Mouse (Mus musculus) inflammation-experienced regulatory T-cells, adult 6 months (primary cell): ENCODE data around the gene Usp7. TPM values are rescaled to one million over a fixed set of nuclear protein-coding genes. Genes with fewer than 3 reads are reported as not detected.
A peak's percentile ranks its signal among the peaks of the same experiment; 100 is the strongest.

Source experiments
- ATAC-seq: one replicate; pipeline ENCODE4 v1.8.0; 2017
- polyA plus RNA-seq, 3 experiments: library from polyadenylated mRNA; unstranded; fragments of 100-300 nt; shearing (Covaris generic); gene quantifications; one replicate each; pipeline ENCODE4 v1.2.1; 2017

The Usp7 gene
- polyA plus RNA-seq, 3 experiments from 2014 or later: 27.3 to 48.2 (median 47.7) TPM

- ATAC-seq: peak; percentile 85
These were observed 120.4 kb downstream of the Usp7 start, which contains the start of gene Carhsp1 for GRCm38 (mm10) chr16:8671551-8672349. TSS of gene Carhsp1 (minus strand) at chr16:8672155.

DNA sequence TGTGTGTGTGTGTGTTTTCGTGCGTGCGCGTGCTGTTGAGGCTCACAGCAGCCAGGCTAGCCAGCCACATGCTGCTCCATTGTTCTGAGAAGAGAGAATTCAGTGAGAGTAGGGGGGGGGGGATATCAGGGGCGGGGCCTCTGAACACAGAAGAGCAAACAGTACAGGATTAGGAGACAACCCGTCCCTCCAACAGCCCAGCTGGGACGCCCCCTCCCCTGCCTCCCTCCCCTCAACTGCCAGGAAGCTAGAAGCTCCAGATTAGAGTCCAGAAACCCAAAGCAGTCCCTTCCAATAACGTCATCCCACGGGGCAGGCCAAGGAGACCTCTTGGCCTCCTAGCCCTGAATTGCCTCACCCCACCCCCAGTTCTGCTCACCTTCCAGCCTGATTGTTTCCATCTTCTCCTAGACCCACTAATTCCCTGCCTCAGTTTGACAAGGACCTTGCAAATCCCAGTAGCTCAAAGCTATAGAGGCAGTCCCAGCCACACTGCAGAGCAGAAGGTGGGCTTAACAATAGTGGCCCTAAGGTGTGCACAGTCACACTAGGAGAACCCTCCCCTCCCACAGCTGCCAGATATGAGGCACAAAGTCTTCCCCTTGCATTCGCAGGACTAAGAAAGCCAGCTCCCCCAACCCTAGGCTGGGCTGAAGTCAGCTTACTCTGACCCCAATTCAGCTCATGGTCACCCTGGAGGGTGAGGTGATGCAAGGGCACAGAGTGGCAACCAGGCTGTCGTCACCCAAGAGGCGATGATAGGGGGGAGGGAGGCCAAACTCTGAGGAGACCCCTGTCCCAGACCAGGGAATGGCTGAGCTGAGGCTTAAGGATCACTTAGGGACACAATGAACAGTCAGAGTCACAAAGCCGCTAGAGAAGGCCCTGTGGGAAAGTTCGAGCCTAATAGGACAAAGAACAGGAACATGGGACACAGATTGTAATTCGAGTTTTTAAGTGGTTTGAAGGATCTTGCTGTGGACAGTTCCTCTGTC is 121.8 kb downstream of the Usp7 start:
- no peak for ATAC-seq

GRCm38 (mm10) chr16:8669432-8669831 is 122.7 kb downstream of the Usp7 start:
- ATAC-seq: no peak

DNA sequence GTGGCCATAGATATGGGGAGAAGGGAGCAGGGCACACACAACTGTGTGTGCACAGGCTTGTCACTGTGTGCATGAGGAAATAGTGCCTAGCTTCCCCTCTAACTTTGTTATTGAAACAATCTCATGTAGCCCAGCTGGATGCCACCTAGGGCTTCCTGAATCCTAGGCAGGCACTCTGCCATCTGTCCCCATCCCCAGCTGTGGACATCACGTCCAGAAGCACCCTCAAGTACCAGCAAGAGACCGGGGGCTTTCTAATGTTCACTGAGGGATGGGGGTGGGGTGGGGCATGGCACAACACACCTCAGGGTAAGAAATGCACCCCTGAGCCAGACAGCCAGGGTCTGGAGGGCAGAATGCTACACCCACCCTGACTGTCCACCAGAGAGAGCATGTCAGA is 123.7 kb downstream of the Usp7 start:
- ATAC-seq: no peak

DNA sequence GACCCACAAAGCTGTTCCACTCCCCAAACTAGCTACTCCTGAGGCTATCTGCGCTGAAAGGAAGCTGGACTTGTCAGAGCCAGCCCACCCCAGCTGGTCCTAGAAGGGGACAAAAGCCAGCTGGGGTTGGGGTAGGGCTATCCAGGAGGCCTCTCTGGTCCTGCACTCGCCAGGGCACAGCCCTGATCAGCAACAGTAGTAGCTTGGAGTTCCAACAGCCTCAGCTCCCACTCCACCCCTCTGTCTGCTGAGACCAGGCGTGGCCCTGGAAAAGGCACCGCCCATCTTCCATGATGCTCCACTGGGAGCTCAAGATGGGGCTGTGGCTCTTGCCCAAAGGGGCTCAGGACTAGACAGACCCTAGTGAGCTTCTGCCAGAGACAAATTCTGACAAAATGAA is 124.3 kb downstream of the Usp7 start:
- no peak for ATAC-seq

DNA sequence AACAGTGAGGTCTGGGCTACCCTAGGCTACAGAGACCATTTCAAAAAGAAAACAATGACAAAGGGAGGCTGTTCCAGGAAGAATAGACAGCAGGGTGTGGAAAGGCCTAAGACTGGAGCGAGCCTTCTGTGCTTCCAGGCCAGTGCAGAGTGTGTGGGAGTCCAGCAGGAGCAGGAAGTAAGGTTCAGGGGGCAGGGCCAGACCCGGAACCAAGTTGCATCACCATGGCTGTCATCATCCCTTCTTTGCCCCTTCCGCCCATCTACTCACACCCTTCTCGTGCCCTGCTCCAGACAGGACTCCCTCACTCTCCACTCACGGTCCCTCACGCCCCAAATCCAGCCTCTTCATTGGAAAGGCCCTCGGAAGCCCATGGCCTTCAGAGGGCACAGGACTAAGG is 124.8 kb downstream of the Usp7 start:
- no peak for ATAC-seq

DNA sequence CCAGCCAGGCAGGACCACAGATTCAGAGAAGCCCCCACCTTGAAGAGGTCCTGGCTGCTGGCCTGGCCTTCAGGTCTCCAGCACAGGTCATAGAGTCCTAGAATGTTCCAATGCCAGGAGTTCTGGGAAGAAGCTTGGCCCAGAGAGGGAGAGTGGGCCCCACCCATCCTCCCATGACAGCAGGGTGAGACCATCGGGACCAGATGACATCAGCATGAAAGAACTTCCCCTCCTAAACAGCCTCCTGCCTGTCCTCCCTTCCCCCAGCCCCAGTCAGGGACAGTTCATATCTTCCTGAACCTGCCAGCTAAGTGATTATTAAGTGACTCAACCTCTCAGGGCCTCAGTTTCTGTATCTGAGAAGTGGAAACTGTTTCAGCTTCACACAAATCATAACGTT is 125.7 kb downstream of the Usp7 start:
- ATAC-seq: no peak

DNA sequence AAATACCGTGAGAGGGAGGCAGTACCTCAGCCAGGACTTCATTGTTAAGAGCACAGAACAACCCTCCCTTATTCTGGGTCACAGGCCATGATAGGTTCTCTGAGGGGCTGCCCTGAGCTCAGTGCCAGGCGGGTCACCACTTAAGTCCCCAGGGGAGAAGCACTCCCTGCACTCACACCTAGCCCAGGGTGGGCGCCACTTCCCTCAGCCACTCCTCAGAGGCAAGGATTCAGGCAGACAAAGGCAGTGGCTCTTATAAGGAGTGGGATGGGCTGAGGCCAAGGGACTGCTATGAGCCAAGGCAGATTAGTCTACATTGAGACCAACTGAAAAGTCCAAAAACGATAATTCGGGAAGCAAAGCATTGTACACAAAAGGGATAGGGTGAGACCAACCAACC is 126.7 kb downstream of the Usp7 start:
- ATAC-seq: no peak

DNA sequence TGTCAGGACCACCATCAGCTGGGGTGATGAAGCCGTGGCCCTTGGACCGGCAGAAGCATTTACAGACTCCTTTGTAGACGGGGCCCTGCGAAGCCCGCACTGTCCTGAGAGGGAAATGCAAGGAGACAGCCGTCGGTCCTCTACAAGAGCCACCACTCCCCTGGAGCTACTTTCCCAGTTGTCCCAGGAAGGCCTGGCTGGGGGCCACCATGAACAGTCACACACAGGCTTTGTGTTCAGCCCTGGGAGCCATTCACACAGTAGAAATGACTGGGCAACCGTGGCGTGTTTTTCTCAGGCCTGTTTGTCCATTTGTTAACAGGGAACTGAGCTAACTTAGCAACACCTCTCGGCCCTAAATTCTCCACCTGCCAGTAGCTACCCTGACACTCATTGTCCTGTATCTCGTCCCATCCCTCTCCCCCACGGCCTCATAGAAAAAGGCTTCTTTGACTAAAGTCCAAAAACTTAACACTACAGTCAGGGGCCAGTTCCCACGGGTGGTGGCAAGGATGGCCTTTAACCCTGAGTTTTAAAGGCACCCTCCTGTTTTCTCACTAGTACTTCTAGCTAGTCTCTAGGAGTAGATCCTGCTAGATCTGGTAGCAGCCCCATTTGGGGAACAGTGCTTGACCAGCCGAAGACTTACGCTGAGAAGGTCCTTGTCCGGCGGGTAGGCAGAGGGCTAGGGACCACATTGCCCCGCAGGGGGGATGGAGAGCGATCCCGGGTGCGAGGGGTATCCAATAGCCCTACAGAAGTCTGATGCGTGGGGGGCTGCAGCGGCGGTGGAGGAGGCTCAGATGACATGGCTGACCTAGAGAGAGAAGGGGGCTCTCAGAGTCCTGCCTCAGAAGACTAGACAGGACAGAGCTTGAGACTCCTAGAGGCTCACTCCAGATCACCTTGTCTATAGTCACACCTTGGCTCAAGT is 128.2 kb downstream of the Usp7 start:
- ATAC-seq: no peak

- ATAC-seq: no peak
These were observed 129.1 kb downstream of the Usp7 start for GRCm38 (mm10) chr16:8663022-8663421.

DNA sequence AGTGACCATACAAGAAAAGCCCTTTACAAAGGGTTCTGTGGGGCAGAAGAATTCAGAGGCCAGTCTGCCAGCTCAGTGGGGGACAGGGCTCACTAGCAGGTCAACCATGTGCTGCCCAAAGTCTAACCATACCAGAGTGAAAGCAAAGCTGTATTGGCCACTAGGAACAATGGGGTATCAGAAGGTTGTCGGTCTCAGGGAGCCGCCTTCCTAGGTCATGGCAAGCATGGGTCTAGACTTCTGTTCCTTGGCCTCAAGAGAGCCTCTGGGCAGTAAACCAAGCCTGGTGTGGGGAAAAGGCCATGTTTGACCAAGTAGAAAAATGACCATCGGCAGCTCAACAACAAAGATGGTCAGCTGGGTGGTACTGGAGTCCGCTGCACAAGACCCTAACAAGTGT is 133.3 kb downstream of the Usp7 start:
- ATAC-seq: no peak

GRCm38 (mm10) chr16:8658349-8658748 is 133.8 kb downstream of the Usp7 start:
- ATAC-seq: no peak

GRCm38 (mm10) chr16:8656256-8656655 is 135.9 kb downstream of the Usp7 start:
- ATAC-seq: no peak

DNA sequence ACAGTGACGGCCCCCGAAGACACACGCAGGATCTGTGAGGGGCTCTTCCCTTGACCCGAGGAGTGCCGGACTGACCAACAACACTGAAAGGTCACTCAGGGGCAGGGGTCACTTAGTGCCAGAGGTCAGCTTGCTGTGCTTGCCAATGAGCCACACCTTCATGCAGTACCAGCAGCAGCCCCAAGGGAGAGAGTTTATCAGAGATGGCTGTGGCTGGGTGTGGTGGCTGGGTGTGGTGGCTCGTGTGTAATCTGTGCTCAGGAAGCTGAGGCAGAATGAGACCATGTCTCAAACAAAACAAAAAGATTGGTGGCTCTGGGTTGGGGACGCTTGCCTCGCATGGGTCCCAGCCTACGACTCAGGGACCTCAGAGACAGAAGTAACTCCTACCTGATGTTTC is 136.5 kb downstream of the Usp7 start:
- ATAC-seq: no peak

- no peak for ATAC-seq
These were observed 137.0 kb downstream of the Usp7 start for GRCm38 (mm10) chr16:8655108-8655507.

DNA sequence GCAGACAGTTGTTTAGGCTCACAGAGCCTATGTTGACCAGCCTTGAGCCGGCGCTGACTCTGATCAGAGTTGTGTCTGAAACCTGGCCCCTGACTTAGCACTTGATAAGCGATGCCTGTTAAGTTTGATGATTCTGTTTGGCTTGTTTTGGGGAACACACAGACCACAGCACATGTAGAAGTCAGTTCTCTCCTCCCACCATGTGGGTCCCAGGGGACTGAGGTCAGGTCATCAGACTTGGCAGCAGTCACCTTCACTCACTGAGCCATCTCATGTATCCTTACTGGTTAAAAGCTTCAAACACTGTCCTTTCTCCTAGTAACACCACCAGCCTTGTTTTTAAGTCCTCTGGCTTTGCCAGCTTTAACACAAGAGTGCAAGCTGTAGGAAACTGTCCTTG is 142.1 kb downstream of the Usp7 start:
- no peak for ATAC-seq

DNA sequence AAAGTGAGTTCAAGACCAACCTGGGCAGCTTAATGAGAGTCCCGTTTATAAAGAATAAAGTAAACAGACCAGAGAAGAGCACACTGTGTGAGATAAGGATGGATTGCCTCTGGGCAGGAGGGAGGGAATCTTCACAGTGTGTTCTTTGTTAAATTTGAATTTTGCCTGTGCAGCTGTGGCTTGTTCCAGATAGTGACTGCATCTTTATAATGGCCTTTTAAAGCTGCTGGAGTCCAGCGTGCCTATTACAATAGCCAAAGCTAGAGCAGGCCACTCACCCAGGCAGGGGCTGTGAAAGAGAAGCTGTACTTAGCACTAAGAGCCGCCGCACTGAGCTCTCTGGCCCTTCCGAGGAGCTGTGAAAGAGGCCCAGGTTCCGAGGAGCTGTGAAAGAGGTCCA is 146.6 kb downstream of the Usp7 start:
- ATAC-seq: no peak

DNA sequence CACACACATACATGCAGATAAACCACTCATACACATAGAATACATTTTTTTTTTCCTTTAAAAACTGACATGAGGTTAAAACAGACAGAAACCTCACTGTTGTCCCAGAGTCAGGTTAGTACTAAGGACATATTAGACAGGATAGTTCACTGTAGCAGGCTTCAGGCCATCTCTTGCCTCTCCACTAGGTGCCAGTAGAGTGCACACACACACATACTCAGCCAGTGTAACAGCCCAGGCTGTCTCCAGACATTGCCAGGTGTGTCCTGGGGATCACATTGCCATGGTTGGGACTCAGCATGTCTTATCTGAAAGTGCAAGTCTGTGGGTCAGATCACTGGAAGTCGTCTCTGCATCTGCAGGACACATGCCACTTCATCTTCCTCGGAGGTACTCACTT is 148.3 kb downstream of the Usp7 start:
- peak; percentile 76 for ATAC-seq
